Mouse (Mus musculus) liver, adult 2 months (tissue): ENCODE data around the gene Zbed5.

Experiments used
- CTCF ChIP-seq: fragments of 200-500 bp; IDR thresholded peaks from 2 replicates; pipeline ENCODE4 v1.5.1; 2011; ENCODE audit warnings: low read depth, low read length, control low read depth
- POLR2A ChIP-seq: fragments of 200-500 bp; IDR thresholded peaks from 2 replicates; pipeline ENCODE4 v1.6.1; 2011; ENCODE audit warnings: low read length, control low read depth; ENCODE audit not compliant: insufficient read depth; ENCODE audit errors: extremely low read depth

- no peak for TF ChIP-seq POLR2A
- no peak for TF ChIP-seq CTCF
Observed at GRCm38 (mm10) chr5:129947528-129948033, 52.1 kb downstream of the Zbed5 start.
